Comparison of ENCODE assay signal across 8 mouse cellular contexts in the genomic region with DNA sequence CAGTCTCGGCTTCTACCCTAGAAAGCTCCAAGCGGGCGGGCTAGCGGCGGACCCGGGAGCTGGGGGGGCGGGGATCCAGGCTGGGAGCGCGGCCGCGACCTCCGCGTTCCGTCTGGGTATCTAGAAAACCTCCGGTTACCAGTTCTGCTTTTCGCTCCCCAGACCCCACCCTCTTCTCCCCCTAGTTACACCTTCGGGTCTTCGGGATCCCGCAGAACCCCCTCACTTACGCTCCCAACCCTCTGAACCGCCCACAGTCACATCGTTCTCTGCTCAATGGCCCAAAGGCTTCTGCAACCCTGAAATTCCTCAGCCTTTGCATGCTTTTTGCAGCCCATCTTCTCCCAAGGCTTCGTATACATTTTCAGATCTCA. TPM values are rescaled to one million over a fixed set of nuclear protein-coding genes. Genes with fewer than 3 reads are reported as not detected.
DNase-seq lines count a peak whose midpoint lies in the region; ATAC-seq and TF ChIP-seq lines count a peak whose summit lies in the region.

No protein-coding gene starts in this region.

- ATAC-seq in heart, embryonic 15.5 days (replicated peaks; ENCODE audit: insufficient number of reproducible peaks, insufficient read depth, low FRiP score, low read depth), result no peak
- peak; percentile 23 for ATAC-seq in forebrain, embryonic 16.5 days
- ATAC-seq in CD4-positive, CD25-positive, alpha-beta regulatory T cell, adult 4 months, result no peak

- H3K27ac ChIP-seq in heart, embryonic 15.5 days, result peak overlapping the region; percentile 73
- H3K27ac ChIP-seq in ES-E14 (ENCODE audit: insufficient read depth, low read depth, low read length, poor library complexity, severe bottlenecking), result no peak overlapping the region
- peak overlapping the region; percentile 40; the same call in 1 of the 2 replicates for H3K27ac ChIP-seq in forebrain, embryonic 16.5 days (ENCODE audit: low read length)
- peak overlapping the region; percentile 92 for H3K27ac ChIP-seq in midbrain, embryonic 10.5 days (replicated peaks)

- in situ Hi-C loops in ES-E14 (cut with MboI; ENCODE audit: low sequenced_read_pairs in 2 of 2, unreplicated experiment in 2 of 2), result no loop called here

- no peaks in the 10 kb centered on the region for H3K9me3 ChIP-seq in heart, embryonic 15.5 days (replicated peaks)
- no peaks in the 10 kb centered on the region for H3K9me3 ChIP-seq in ES-E14 (ENCODE audit: control insufficient read depth, insufficient read depth, low read depth, low read length)
- no peaks in the 10 kb centered on the region for H3K9me3 ChIP-seq in forebrain, embryonic 16.5 days (ENCODE audit: control insufficient read depth, low read length)
- H3K9me3 ChIP-seq in midbrain, embryonic 10.5 days (replicated peaks), result no peaks in the 10 kb centered on the region

- no peak for DNase-seq in heart, adult 18-20 months
- DNase-seq in ES-E14 (ENCODE audit: low read depth, low spot score), result no peak
- DNase-seq in midbrain, embryonic 10.5 days (ENCODE audit: low spot score), result no peak
- DNase-seq in urinary bladder, postnatal 10 days (ENCODE audit: low spot score), result no peak
- no peak for DNase-seq in kidney, postnatal 10 days

- 1% methylated on average over 18 of the region's 23 CpGs for WGBS in heart, embryonic 15.5 days
- WGBS in forebrain, embryonic 16.5 days, result 0% methylated on average over 10 of the region's 23 CpGs
- under 1% methylated on average over 21 of the region's 23 CpGs for WGBS in midbrain, embryonic 10.5 days

- peaks cover 2% of the 10 kb centered on the region; the same call in 1 of the 2 replicates for H3K27me3 ChIP-seq in heart, embryonic 15.5 days
- peaks cover 3% of the 10 kb centered on the region; the same call in 1 of the 2 replicates for H3K27me3 ChIP-seq in forebrain, embryonic 16.5 days (replicated peaks; ENCODE audit: control insufficient read depth, insufficient read depth, low read length)
- peaks cover 44% of the 10 kb centered on the region for H3K27me3 ChIP-seq in midbrain, embryonic 10.5 days (ENCODE audit: low read depth, poor library complexity, severe bottlenecking)

- H3K9ac ChIP-seq in heart, embryonic 15.5 days, result peak overlapping the region; percentile 81
- H3K9ac ChIP-seq in ES-E14 (ENCODE audit: insufficient read depth, low read depth, low read length, poor library complexity, severe bottlenecking), result peak overlapping the region; percentile 77
- H3K9ac ChIP-seq in forebrain, embryonic 16.5 days (replicated peaks; ENCODE audit: low read depth, low read length), result peak overlapping the region; percentile 89

- H3K36me3 ChIP-seq in heart, embryonic 15.5 days, result no peaks in the 10 kb centered on the region
- peaks cover 7% of the 10 kb centered on the region; the same call in 1 of the 2 replicates for H3K36me3 ChIP-seq in ES-E14 (ENCODE audit: control insufficient read depth, insufficient read depth, low read length, poor library complexity, severe bottlenecking)
- no peaks in the 10 kb centered on the region for H3K36me3 ChIP-seq in forebrain, embryonic 16.5 days (ENCODE audit: control insufficient read depth, insufficient read depth)
- peaks cover 24% of the 10 kb centered on the region for H3K36me3 ChIP-seq in midbrain, embryonic 10.5 days

- peak overlapping the region; percentile 85 for H3K4me2 ChIP-seq in heart, embryonic 15.5 days
- H3K4me2 ChIP-seq in forebrain, embryonic 16.5 days (ENCODE audit: low read length), result peak overlapping the region; percentile 81

- H3K4me1 ChIP-seq in heart, embryonic 15.5 days (replicated peaks), result peaks cover 14% of the 10 kb centered on the region
- H3K4me1 ChIP-seq in ES-E14 (ENCODE audit: control insufficient read depth in 2 of 2, insufficient read depth in 2 of 2, low read length in 2 of 2, poor library complexity in 1 of 2), result peaks cover 0 to 6% of the 10 kb centered on the region in 2 experiments; a peak in 1 of 4 replicates
- peaks cover 8% of the 10 kb centered on the region for H3K4me1 ChIP-seq in forebrain, embryonic 16.5 days (replicated peaks; ENCODE audit: control insufficient read depth, insufficient read depth, low read length)
- H3K4me1 ChIP-seq in midbrain, embryonic 10.5 days, result peaks cover 33% of the 10 kb centered on the region

- H3K4me3 ChIP-seq in heart, embryonic 15.5 days, result peak overlapping the region; percentile 83
- H3K4me3 ChIP-seq in ES-E14 (ENCODE audit: insufficient read depth in 1 of 2, low read depth in 1 of 2, low read length in 2 of 2, poor library complexity in 1 of 2, severe bottlenecking in 1 of 2), result peak overlapping the region; percentile 86 to 90
- peak overlapping the region; percentile 77 for H3K4me3 ChIP-seq in forebrain, embryonic 16.5 days (replicated peaks; ENCODE audit: low read length)
- H3K4me3 ChIP-seq in midbrain, embryonic 10.5 days, result peak overlapping the region; percentile 80

TF ChIP-seq in ES-E14, 5 proteins besides CTCF, POLR2A, EP300 and RAD21:
- TF ChIP-seq CHD2 (IDR thresholded peaks at IDR 0.05; ENCODE audit: low read depth, low read length), result no peak
- no peak for TF ChIP-seq HCFC1 (IDR thresholded peaks at IDR 0.05; ENCODE audit: borderline replicate concordance, insufficient read depth, low read length)
- no peak for TF ChIP-seq MAFK (IDR thresholded peaks at IDR 0.05; ENCODE audit: insufficient read depth, low read depth, low read length)
- no peak for TF ChIP-seq ZC3H11A (IDR thresholded peaks at IDR 0.05; ENCODE audit: borderline replicate concordance, low read depth, low read length)
- TF ChIP-seq ZNF384 (IDR thresholded peaks at IDR 0.05; ENCODE audit: low read depth, low read length), result no peak
TF ChIP-seq in ES-E14: peak in this region for 0.

RNA-seq across cellular contexts. Expression of gene Prickle4, which starts 0.8 kb away (rescaled TPM):
- polyA plus RNA-seq in heart, embryonic 15.5 days (2015; fragmentation: Nextera tagmentation; extraction: Ambion mirVana), result 0.44 and 0.53 TPM in 2 replicates
- 1 to 10 TPM; 4.3 to 5.1 TPM for total RNA-seq in heart, adult 18-20 months (2021)
- 0.71 and 1.7 TPM in 2 replicates for total RNA-seq in ES-E14 (2012; rRNA removed)
- 0.54 and 1.0 TPM in 2 replicates for polyA plus RNA-seq in forebrain, embryonic 16.5 days (2015; fragmentation: Nextera tagmentation; extraction: Ambion mirVana)
- 0.35 and 0.44 TPM in 2 replicates for polyA plus RNA-seq in midbrain, embryonic 10.5 days (2016; fragmentation: Nextera tagmentation; extraction: Ambion mirVana)
- not detected for polyA plus RNA-seq in CD4-positive, CD25-positive, alpha-beta regulatory T cell, adult 4 months (2017; shearing (Covaris generic))

RNA-seq across cellular contexts. Expression of gene Gm21981, which starts 1.1 kb away (rescaled TPM):
- polyA plus RNA-seq in heart, embryonic 15.5 days (2015; fragmentation: Nextera tagmentation; extraction: Ambion mirVana), result 0.19 and 0.49 TPM in 2 replicates
- under 1 TPM; 0.40 to 0.75 TPM for total RNA-seq in heart, adult 18-20 months (2021)
- 0.36 and 0.37 TPM in 2 replicates for total RNA-seq in ES-E14 (2012; rRNA removed)
- 0.48 and 0.60 TPM in 2 replicates for polyA plus RNA-seq in forebrain, embryonic 16.5 days (2015; fragmentation: Nextera tagmentation; extraction: Ambion mirVana)
- 0.44 and 0.48 TPM in 2 replicates for polyA plus RNA-seq in midbrain, embryonic 10.5 days (2016; fragmentation: Nextera tagmentation; extraction: Ambion mirVana)
- polyA plus RNA-seq in CD4-positive, CD25-positive, alpha-beta regulatory T cell, adult 4 months (2017; shearing (Covaris generic)), result not detected

RNA-seq across cellular contexts. Expression of gene Frs3, which starts 6.5 kb away (rescaled TPM):
- polyA plus RNA-seq in heart, embryonic 15.5 days (2015; fragmentation: Nextera tagmentation; extraction: Ambion mirVana), result 3.8 and 4.1 TPM in 2 replicates
- 1 to 10 TPM; 4.6 to 5.4 TPM for total RNA-seq in heart, adult 18-20 months (2021)
- total RNA-seq in ES-E14 (2012; rRNA removed), result 8.4 and 15.9 TPM in 2 replicates
- polyA plus RNA-seq in forebrain, embryonic 16.5 days (2015; fragmentation: Nextera tagmentation; extraction: Ambion mirVana), result 21.3 and 27.1 TPM in 2 replicates
- 10.3 and 13.6 TPM in 2 replicates for polyA plus RNA-seq in midbrain, embryonic 10.5 days (2016; fragmentation: Nextera tagmentation; extraction: Ambion mirVana)
- under 1 TPM; 0.16 to 0.49 TPM for polyA plus RNA-seq in CD4-positive, CD25-positive, alpha-beta regulatory T cell, adult 4 months (2017; shearing (Covaris generic))

RNA-seq across cellular contexts. Expression of gene Tomm6, which starts 7.1 kb away (rescaled TPM):
- 260 and 304 TPM in 2 replicates for polyA plus RNA-seq in heart, embryonic 15.5 days (2015; fragmentation: Nextera tagmentation; extraction: Ambion mirVana)
- total RNA-seq in heart, adult 18-20 months (2021), result 100 to 1,000 TPM; 118 to 129 TPM
- total RNA-seq in ES-E14 (2012; rRNA removed), result 54.7 and 55.8 TPM in 2 replicates
- polyA plus RNA-seq in forebrain, embryonic 16.5 days (2015; fragmentation: Nextera tagmentation; extraction: Ambion mirVana), result 228 and 241 TPM in 2 replicates
- 363 and 364 TPM in 2 replicates for polyA plus RNA-seq in midbrain, embryonic 10.5 days (2016; fragmentation: Nextera tagmentation; extraction: Ambion mirVana)
- 100 to 1,000 TPM; 264 to 319 TPM for polyA plus RNA-seq in CD4-positive, CD25-positive, alpha-beta regulatory T cell, adult 4 months (2017; shearing (Covaris generic))

RNA-seq across cellular contexts. Expression of gene Pgc, which starts 31.3 kb away (rescaled TPM):
- 0.40 and 0.81 TPM in 2 replicates for polyA plus RNA-seq in heart, embryonic 15.5 days (2015; fragmentation: Nextera tagmentation; extraction: Ambion mirVana)
- total RNA-seq in heart, adult 18-20 months (2021), result not detected
- 1.7 and 3.7 TPM in 2 replicates for total RNA-seq in ES-E14 (2012; rRNA removed)
- polyA plus RNA-seq in forebrain, embryonic 16.5 days (2015; fragmentation: Nextera tagmentation; extraction: Ambion mirVana), result not detected in 2 replicates
- polyA plus RNA-seq in midbrain, embryonic 10.5 days (2016; fragmentation: Nextera tagmentation; extraction: Ambion mirVana), result 0.19 TPM in 1 of 2 replicates, not detected in the other
- not detected for polyA plus RNA-seq in CD4-positive, CD25-positive, alpha-beta regulatory T cell, adult 4 months (2017; shearing (Covaris generic))
